Mouse (Mus musculus) inflammation-experienced regulatory T-cells, adult 6 months (primary cell): Measurements from ENCODE around the gene Trpm4. TPM values are rescaled to one million over a fixed set of nuclear protein-coding genes. Genes with fewer than 3 reads are reported as not detected.

Experiments
- polyA plus RNA-seq, 3 experiments: library from polyadenylated mRNA; unstranded; fragments of 100-300 nt; shearing (Covaris generic); gene quantifications; one replicate each; pipeline ENCODE4 v1.2.1; 2017

The Trpm4 gene
- polyA plus RNA-seq, 3 experiments from 2014 or later, result 17.2 to 21.7 (median 19.3) TPM

Other genes with a start within 250 kb of the Trpm4 start
- gene Rcn3, start 241.6 kb downstream of the Trpm4 start, polyA plus RNA-seq, result 1 to 10 TPM; 1.7 to 6.5 (median 5.7) TPM
- 1 to 10 TPM in 2 of 3 experiments, under 1 TPM in 1; 0.81 to 3.0 (median 1.8) TPM for gene Fcgrt, start 229.9 kb downstream of the Trpm4 start, polyA plus RNA-seq
- 1,000 to 10,000 TPM; 3,557 to 4,924 (median 4,468) TPM for gene Rps11, start 209.3 kb downstream of the Trpm4 start, polyA plus RNA-seq
- gene Rpl13a, start 205.0 kb downstream of the Trpm4 start, polyA plus RNA-seq, result 1,000 to 10,000 TPM; 6,216 to 8,178 (median 7,568) TPM
- 1 to 10 TPM; 1.4 to 2.4 (median 1.6) TPM for gene Gm45713, start 197.5 kb downstream of the Trpm4 start, polyA plus RNA-seq
- gene Flt3l, start 197.3 kb downstream of the Trpm4 start, polyA plus RNA-seq, result 100 to 1,000 TPM in 1 of 3 experiments, 10 to 100 TPM in 2; 70.2 to 108 (median 97.6) TPM
- 10 to 100 TPM; 42.9 to 50.6 (median 50.5) TPM for gene Pih1d1, start 179.5 kb downstream of the Trpm4 start, polyA plus RNA-seq
- gene Aldh16a1, start 179.2 kb downstream of the Trpm4 start, polyA plus RNA-seq, result 10 to 100 TPM; 15.2 to 32.1 (median 26.6) TPM
- gene Slc17a7, start 169.8 kb downstream of the Trpm4 start, polyA plus RNA-seq, result under 1 TPM in 1 of 3 experiments, not detected in 2; 0.16 TPM
- not detected for gene Gfy, start 154.2 kb downstream of the Trpm4 start, polyA plus RNA-seq
- gene Pth2, start 152.8 kb downstream of the Trpm4 start, polyA plus RNA-seq, result not detected
- gene Ccdc155, start 128.9 kb downstream of the Trpm4 start, polyA plus RNA-seq, result under 1 TPM in 1 of 3 experiments, not detected in 2; 0.24 TPM
- gene Dkkl1, start 121.6 kb downstream of the Trpm4 start, polyA plus RNA-seq, result 10 to 100 TPM; 17.5 to 50.4 (median 28.3) TPM
- 1 to 10 TPM; 2.0 to 4.2 (median 3.2) TPM for gene Tead2, start 118.0 kb downstream of the Trpm4 start, polyA plus RNA-seq
- gene Cd37, start 94.7 kb downstream of the Trpm4 start, polyA plus RNA-seq, result 100 to 1,000 TPM; 390 to 554 (median 476) TPM
- gene Slc6a16, start 92.7 kb downstream of the Trpm4 start, polyA plus RNA-seq, result not detected
- under 1 TPM in 1 of 3 experiments, not detected in 2; 0.50 TPM for gene Slc6a21, start 56.3 kb downstream of the Trpm4 start, polyA plus RNA-seq
- gene Hrc, start 1.5 kb upstream of the Trpm4 start, polyA plus RNA-seq, result not detected
- under 1 TPM in 2 of 3 experiments, not detected in 1; 0.19 to 0.60 TPM for gene Ppfia3, start 33.2 kb upstream of the Trpm4 start, polyA plus RNA-seq
- not detected for gene Lin7b, start 36.8 kb upstream of the Trpm4 start, polyA plus RNA-seq
- 100 to 1,000 TPM in 1 of 3 experiments, 10 to 100 TPM in 2; 72.4 to 131 (median 77.7) TPM for gene Snrnp70, start 62.0 kb upstream of the Trpm4 start, polyA plus RNA-seq
- gene Kcna7, start 71.9 kb upstream of the Trpm4 start, polyA plus RNA-seq, result not detected
- gene Ntf5, start 79.9 kb upstream of the Trpm4 start, polyA plus RNA-seq, result under 1 TPM in 2 of 3 experiments, not detected in 1; 0.31 to 0.34 TPM
- gene Lhb, start 87.0 kb upstream of the Trpm4 start, polyA plus RNA-seq, result not detected
- gene Gys1, start 101.1 kb upstream of the Trpm4 start, polyA plus RNA-seq, result 1 to 10 TPM; 6.7 to 10.0 (median 9.7) TPM
- 10 to 100 TPM; 36.7 to 48.4 (median 43.8) TPM for gene Ruvbl2, start 104.3 kb upstream of the Trpm4 start, polyA plus RNA-seq
- gene Ftl1, start 126.1 kb upstream of the Trpm4 start, polyA plus RNA-seq, result 1,000 to 10,000 TPM; 1,271 to 2,003 (median 1,772) TPM
- 100 to 1,000 TPM; 138 to 175 (median 143) TPM for gene Bax, start 133.1 kb upstream of the Trpm4 start, polyA plus RNA-seq
- 1 to 10 TPM in 1 of 3 experiments, under 1 TPM in 2; 0.23 to 1.8 (median 0.29) TPM for gene Tulp2, start 148.1 kb upstream of the Trpm4 start, polyA plus RNA-seq
- gene Gm45808, start 153.0 kb upstream of the Trpm4 start, polyA plus RNA-seq, result not detected
- gene Dhdh, start 155.0 kb upstream of the Trpm4 start, polyA plus RNA-seq, result 1 to 10 TPM; 1.0 to 1.1 (median 1.1) TPM
- 100 to 1,000 TPM; 119 to 153 (median 121) TPM for gene Nucb1, start 176.6 kb upstream of the Trpm4 start, polyA plus RNA-seq
- gene Ppp1r15a, start 192.5 kb upstream of the Trpm4 start, polyA plus RNA-seq, result 10 to 100 TPM; 30.4 to 76.6 (median 56.4) TPM
- gene Plekha4, start 192.6 kb upstream of the Trpm4 start, polyA plus RNA-seq, result under 1 TPM; 0.36 to 0.78 (median 0.53) TPM
- gene Hsd17b14, start 221.1 kb upstream of the Trpm4 start, polyA plus RNA-seq, result under 1 TPM; 0.82 to 0.95 (median 0.91) TPM
- 10 to 100 TPM; 33.2 to 54.7 (median 51.4) TPM for gene Bcat2, start 236.4 kb upstream of the Trpm4 start, polyA plus RNA-seq